Mouse (Mus musculus) neural tube, embryonic 12.5 days (tissue): ENCODE data around the gene Ssc4d. TPM values are rescaled to one million over a fixed set of nuclear protein-coding genes. Genes with fewer than 3 reads are reported as not detected.

Experiments used
- ATAC-seq: fragments of 200-750 bp; cut with Nextera tagmentation; 2 replicates; pipeline ENCODE4 v1.8.0; 2017; ENCODE audit warnings: low read depth, mild to moderate bottlenecking, moderate TSS enrichment, moderate library complexity; ENCODE audit not compliant: low FRiP score
- H3K27ac ChIP-seq: fragments of 300-500 bp; sonication (generic); 2 replicates; pipeline ENCODE4 v1.5.1; 2016
- H3K27me3 ChIP-seq: fragments of 300-500 bp; sonication (generic); replicated peaks from 2 replicates; pipeline ENCODE4 v1.6.1; 2016; ENCODE audit warnings: mild to moderate bottlenecking
- H3K36me3 ChIP-seq: fragments of 300-500 bp; sonication (generic); 2 replicates; pipeline ENCODE4 v1.6.1; 2016; ENCODE audit warnings: mild to moderate bottlenecking
- H3K4me1 ChIP-seq: fragments of 300-500 bp; sonication (generic); 2 replicates; pipeline ENCODE4 v1.6.1; 2016
- H3K4me2 ChIP-seq: fragments of 300-500 bp; sonication (generic); replicated peaks from 2 replicates; pipeline ENCODE4 v1.6.1; 2016; ENCODE audit warnings: mild to moderate bottlenecking
- H3K4me3 ChIP-seq: fragments of 300-500 bp; sonication (generic); 2 replicates; pipeline ENCODE4 v1.5.1; 2016
- H3K9ac ChIP-seq: fragments of 300-500 bp; sonication (generic); 2 replicates; pipeline ENCODE4 v1.6.1; 2016; ENCODE audit warnings: mild to moderate bottlenecking
- H3K9me3 ChIP-seq: fragments of 300-500 bp; sonication (generic); 2 replicates; pipeline ENCODE4 v1.6.1; 2016; ENCODE audit warnings: mild to moderate bottlenecking
- WGBS: fragments of 180-500 bp; shearing (Covaris S2); methylation state at CpG from one replicate; pipeline ENCODE4 v1.1.7; 2016; 5-methylcytosine and 5-hydroxymethylcytosine counted together
- polyA plus RNA-seq: library from polyadenylated mRNA; unstranded; fragments of >200 nt; fragmentation: Nextera tagmentation; extraction: Ambion mirVana; gene quantifications from 2 replicates; pipeline ENCODE4 v1.2.1, GENCODE M21; 2016

The Ssc4d gene
- polyA plus RNA-seq, 1 experiment from 2014 or later: 1.7 TPM

- Histone ChIP-seq H3K27ac (no peak overlapping the region), H3K27me3 (no peaks in the 10 kb centered on the region), H3K4me3 (no peak overlapping the region), H3K9me3 (no peaks in the 10 kb centered on the region), H3K36me3 (peaks cover 76% of the 10 kb centered on the region), H3K9ac (no peak overlapping the region), H3K4me1 (no peaks in the 10 kb centered on the region), H3K4me2 (no peak overlapping the region)
- WGBS: 93% methylated on average over 6 of the region's 6 CpGs
- ATAC-seq: no peak
Measured at GRCm38 (mm10) chr5:135914156-135914555, 60.2 kb downstream of the Ssc4d start.

DNA sequence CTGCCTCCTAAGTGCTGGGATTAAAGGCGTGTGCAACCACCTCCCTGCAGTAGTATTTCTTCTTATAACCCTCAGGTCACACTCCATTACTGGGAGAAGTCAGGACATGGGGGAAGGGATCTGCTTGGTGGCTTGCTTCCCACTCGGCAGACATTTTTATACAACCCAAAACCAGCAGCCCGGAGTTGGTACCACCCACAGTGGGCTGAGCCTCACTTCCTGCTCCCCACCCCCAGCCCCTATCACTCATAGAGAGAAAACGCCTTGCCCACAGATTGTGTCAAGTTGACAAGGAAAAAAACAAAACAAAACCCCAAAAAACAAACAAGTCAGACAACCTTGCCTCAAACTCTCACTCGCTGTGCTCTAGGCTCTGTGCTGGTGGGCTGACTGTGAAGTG, 61.1 kb downstream of the Ssc4d start:
- no peak for ATAC-seq
- H3K36me3 ChIP-seq: peaks cover 73% of the 10 kb centered on the region
- H3K4me1 ChIP-seq: no peaks in the 10 kb centered on the region

GRCm38 (mm10) chr5:135911633-135912220, 62.6 kb downstream of the Ssc4d start:
- 91% methylated on average over 11 of the region's 11 CpGs for WGBS
- H3K9me3 ChIP-seq: no peaks in the 10 kb centered on the region
- no peak overlapping the region for H3K9ac ChIP-seq
- no peak overlapping the region for H3K4me2 ChIP-seq
- H3K36me3 ChIP-seq: peaks cover 76% of the 10 kb centered on the region
- ATAC-seq: no peak
- no peak overlapping the region for H3K27ac ChIP-seq
- H3K4me1 ChIP-seq: no peaks in the 10 kb centered on the region
- H3K4me3 ChIP-seq: no peak overlapping the region
- H3K27me3 ChIP-seq: no peaks in the 10 kb centered on the region

More for the DNA sequence above, 61.1 kb downstream of the Ssc4d start:
- Histone ChIP-seq H3K27ac (no peak overlapping the region), H3K9ac (no peak overlapping the region), H3K4me3 (no peak overlapping the region), H3K27me3 (no peaks in the 10 kb centered on the region), H3K9me3 (no peaks in the 10 kb centered on the region), H3K4me2 (no peak overlapping the region)
- WGBS: 87% methylated on average over 5 of the region's 5 CpGs

DNA sequence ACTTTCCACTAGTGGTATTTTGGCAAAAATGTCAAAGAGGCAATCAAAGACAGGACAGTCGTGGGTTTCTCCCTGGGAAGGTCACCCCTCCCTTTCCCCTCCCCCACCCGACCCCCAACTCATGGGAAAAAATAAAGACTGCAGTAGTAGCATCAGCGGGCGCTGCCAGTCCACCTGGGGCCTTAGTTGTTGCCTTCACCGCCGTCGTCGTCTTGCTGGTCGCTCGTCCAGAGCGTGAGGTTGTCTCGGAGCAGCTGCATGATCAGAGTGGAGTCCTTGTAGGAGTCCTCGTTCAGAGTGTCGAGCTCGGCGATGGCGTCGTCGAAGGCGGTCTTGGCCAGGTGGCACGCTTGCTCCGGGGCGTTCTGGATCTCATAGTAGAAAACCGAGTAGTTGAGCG, 63.5 kb downstream of the Ssc4d start:
- no peak overlapping the region for H3K9ac ChIP-seq
- no peak overlapping the region for H3K4me3 ChIP-seq
- H3K4me2 ChIP-seq: no peak overlapping the region
- H3K27me3 ChIP-seq: no peaks in the 10 kb centered on the region
- ATAC-seq: no peak
- H3K9me3 ChIP-seq: no peaks in the 10 kb centered on the region
- 92% methylated on average over 25 of the region's 25 CpGs for WGBS
- no peak overlapping the region for H3K27ac ChIP-seq
- H3K4me1 ChIP-seq: no peaks in the 10 kb centered on the region
- H3K36me3 ChIP-seq: peaks cover 74% of the 10 kb centered on the region

Other genes with a start within 250 kb of the Ssc4d start
- gene Tmem120a, start 230.1 kb downstream of the Ssc4d start, polyA plus RNA-seq: 73.5 and 74.7 TPM in 2 replicates
- gene Styxl1, start 196.1 kb downstream of the Ssc4d start, polyA plus RNA-seq: 0.30 TPM in 1 of 2 replicates, not detected in the other
- 606 and 613 TPM in 2 replicates for gene Mdh2, start 196.1 kb downstream of the Ssc4d start, polyA plus RNA-seq
- 71.4 and 77.2 TPM in 2 replicates for gene Srrm3, start 167.6 kb downstream of the Ssc4d start, polyA plus RNA-seq
- 22.3 and 26.5 TPM in 2 replicates for gene Hspb1, start 86.6 kb downstream of the Ssc4d start, polyA plus RNA-seq
- gene Ywhag, start 39.9 kb downstream of the Ssc4d start, polyA plus RNA-seq: 516 and 524 TPM in 2 replicates
- gene Zp3, start 5.6 kb upstream of the Ssc4d start, polyA plus RNA-seq: 0.15 TPM in 1 of 2 replicates, not detected in the other
- gene Dtx2, start 20.3 kb upstream of the Ssc4d start, polyA plus RNA-seq: 29.5 and 31.7 TPM in 2 replicates
- 0.10 and 0.19 TPM in 2 replicates for gene Upk3b, start 64.0 kb upstream of the Ssc4d start, polyA plus RNA-seq
- gene Upk3bl, start 80.0 kb upstream of the Ssc4d start, polyA plus RNA-seq: 1.4 and 2.1 TPM in 2 replicates
- gene Rasa4, start 109.4 kb upstream of the Ssc4d start, polyA plus RNA-seq: 10.8 and 11.0 TPM in 2 replicates
- gene Polr2j, start 142.1 kb upstream of the Ssc4d start, polyA plus RNA-seq: 234 and 249 TPM in 2 replicates
- gene Lrwd1, start 161.5 kb upstream of the Ssc4d start, polyA plus RNA-seq: 37.6 and 37.7 TPM in 2 replicates
- gene Alkbh4, start 161.6 kb upstream of the Ssc4d start, polyA plus RNA-seq: 23.8 and 24.6 TPM in 2 replicates
- gene Orai2, start 196.2 kb upstream of the Ssc4d start, polyA plus RNA-seq: 18.6 and 18.9 TPM in 2 replicates
- gene Prkrip1, start 224.4 kb upstream of the Ssc4d start, polyA plus RNA-seq: 65.1 and 78.9 TPM in 2 replicates